Mouse (Mus musculus) kidney, postnatal 0 days (tissue): ENCODE measurements around the gene Dusp10. TPM values are rescaled to one million over a fixed set of nuclear protein-coding genes. Genes with fewer than 3 reads are reported as not detected.

Experiments used
- ATAC-seq: fragments of 200-750 bp; cut with Nextera tagmentation; replicated peaks from 2 replicates; pipeline ENCODE4 v1.8.0; 2017; ENCODE audit warnings: low read depth, moderate number of reproducible peaks, moderate TSS enrichment, moderate library complexity; ENCODE audit not compliant: low FRiP score
- DNase-seq: peaks from one replicate; pipeline ENCODE4 v3.0.0-alpha.2; 2016; ENCODE audit warnings: low spot score
- H3K27ac ChIP-seq: fragments of 300-500 bp; sonication (generic); 2 replicates; pipeline ENCODE4 v1.5.1; 2014; ENCODE audit warnings: mild to moderate bottlenecking
- H3K27me3 ChIP-seq: fragments of 300-500 bp; sonication (generic); 2 replicates; pipeline ENCODE4 v1.6.1; 2014; ENCODE audit warnings: low read length, mixed read lengths; ENCODE audit not compliant: insufficient read depth
- H3K36me3 ChIP-seq: fragments of 300-500 bp; sonication (generic); 2 replicates; pipeline ENCODE4 v1.6.1; 2014; ENCODE audit warnings: low read length, mixed read lengths; ENCODE audit not compliant: insufficient read depth
- H3K4me1 ChIP-seq: fragments of 300-500 bp; sonication (generic); replicated peaks from 2 replicates; pipeline ENCODE4 v1.6.1; 2014; ENCODE audit warnings: antibody characterized with exemption, low read length, mixed read lengths; ENCODE audit not compliant: insufficient read depth
- H3K4me2 ChIP-seq: fragments of 300-500 bp; sonication (generic); 2 replicates; pipeline ENCODE4 v1.6.1; 2014; ENCODE audit warnings: mild to moderate bottlenecking, low read length, moderate library complexity, mixed read lengths
- H3K4me3 ChIP-seq: fragments of 300-500 bp; sonication (generic); replicated peaks from 2 replicates; pipeline ENCODE4 v1.5.1; 2014; ENCODE audit warnings: low read depth, low read length
- H3K9ac ChIP-seq: fragments of 300-500 bp; sonication (generic); 2 replicates; pipeline ENCODE4 v1.6.1; 2014; ENCODE audit warnings: low read depth, low read length
- H3K9me3 ChIP-seq: fragments of 300-500 bp; sonication (generic); replicated peaks from 2 replicates; pipeline ENCODE4 v1.6.1; 2016; ENCODE audit warnings: low read length, inconsistent platforms, mixed read lengths
- CTCF ChIP-seq: IDR thresholded peaks from 2 replicates; pipeline ENCODE4 v1.5.1; 2016; ENCODE audit warnings: antibody characterized with exemption, low read depth, mild to moderate bottlenecking, moderate library complexity
- WGBS: fragments of 180-500 bp; shearing (Covaris S2); extraction: QIAGEN DNeasy Blood & Tissue Kit; methylation state at CpG from one replicate; pipeline ENCODE4 v1.1.7; 2014; 5-methylcytosine and 5-hydroxymethylcytosine counted together
- polyA plus RNA-seq: library from polyadenylated mRNA; unstranded; fragments of >200 nt; fragmentation: Nextera tagmentation; extraction: Ambion mirVana; gene quantifications from 2 replicates; pipeline ENCODE4 v1.2.1, GENCODE M21; 2015

Gene Dusp10
- polyA plus RNA-seq, 1 experiment from 2014 or later, result 3.1 TPM

DNA sequence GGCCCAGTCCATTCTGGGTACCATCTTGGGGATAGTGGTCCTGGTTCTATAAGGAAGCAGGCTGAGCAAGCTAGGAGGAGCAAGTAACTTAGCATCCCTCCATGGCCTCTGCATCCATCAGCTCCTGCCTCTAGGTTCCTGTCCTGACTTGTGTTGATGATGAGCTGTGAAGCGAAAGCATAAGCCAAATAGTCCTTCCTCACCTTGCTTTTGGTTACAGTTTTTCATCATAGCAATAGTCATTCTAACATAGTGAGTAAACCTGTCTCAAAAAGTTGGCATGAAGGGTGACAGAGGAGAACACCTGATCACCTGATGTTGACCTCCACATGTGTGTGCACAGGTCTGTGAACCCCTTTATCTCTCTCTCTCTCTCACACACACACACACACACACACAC, 105.5 kb downstream of the Dusp10 start:
- no peak overlapping the region for H3K4me3 ChIP-seq
- H3K27me3 ChIP-seq, result no peaks in the 10 kb centered on the region
- no peak overlapping the region for H3K27ac ChIP-seq
- no peak for ATAC-seq
- WGBS, result 68% methylated on average over 1 of the region's 1 CpGs
- no peak overlapping the region for H3K4me2 ChIP-seq
- H3K9ac ChIP-seq, result no peak overlapping the region
- H3K36me3 ChIP-seq, result no peaks in the 10 kb centered on the region
- no peak for DNase-seq
- TF ChIP-seq CTCF, result no peak
- H3K9me3 ChIP-seq, result no peaks in the 10 kb centered on the region
- no peaks in the 10 kb centered on the region for H3K4me1 ChIP-seq

Other genes with a start within 250 kb of the Dusp10 start
- gene 1700056E22Rik, start 21.0 kb downstream of the Dusp10 start, polyA plus RNA-seq, result 2.1 and 2.3 TPM in 2 replicates